Mouse (Mus musculus) CD4-positive, CD25-positive, alpha-beta regulatory T cell, adult 2 months (primary cell): Measurements from ENCODE around the gene Brk1.

Experiments
- DNase-seq: peaks from one replicate; pipeline ENCODE4 v3.0.0-alpha.2; 2012; ENCODE audit warnings: low read depth, low spot score

Gene Brk1

GRCm38 (mm10) chr6:113660492-113661352 is 56.1 kb downstream of the Brk1 start:
- DNase-seq, result peak; percentile 75

GRCm38 (mm10) chr6:113661353-113662241 is 57.0 kb downstream of the Brk1 start:
- DNase-seq, result peak; percentile 80

GRCm38 (mm10) chr6:113662964-113663700 is 58.6 kb downstream of the Brk1 start:
- peak; percentile 51 for DNase-seq

- DNase-seq, result no peak
Observed at GRCm38 (mm10) chr6:113664305-113664704, 59.7 kb downstream of the Brk1 start.
